Mouse (Mus musculus) Patski (cell line): Measurements from ENCODE around the gene Dpp6. TPM values are rescaled to one million over a fixed set of nuclear protein-coding genes. Genes with fewer than 3 reads are reported as not detected.

ENCODE experiments used
- ATAC-seq: fragments of 100-300 bp; one replicate; pipeline ENCODE4 v1.8.0; 2021
- CTCF ChIA-PET: fragments of 350-600 bp; sonication (Branson Sonifier 250); formaldehyde crosslinking; loops from one replicate; lab custom pipeline; 2022; ENCODE audit warnings: inconsistent platforms; lab: Charles Lee
- POLR2A ChIA-PET: fragments of 350-600 bp; sonication (Branson Sonifier 250); formaldehyde crosslinking; loops from one replicate; lab custom pipeline; 2022; ENCODE audit warnings: antibody characterized with exemption, inconsistent platforms; lab: Charles Lee
- DNase-seq: peaks from one replicate; pipeline ENCODE4 v3.0.0-alpha.2; 2011; ENCODE audit warnings: low read depth, low spot score
- H3K27me3 ChIP-seq: fragments of 371-371 bp; one replicate; pipeline ENCODE4 v1.5.1; 2021
- CTCF ChIP-seq: fragments of 100-300 bp; IDR thresholded peaks from one replicate; pipeline ENCODE4 v1.5.1; 2021
- in situ Hi-C: fragments of 300-500 bp; cut with MboI; formaldehyde crosslinking; loops from 3 replicates; pipeline ENCODE4 v1.11.1; 2018; ENCODE audit warnings: low pct_unique_long_range_greater_than_20kb, mixed read lengths
- polyA plus RNA-seq: library from polyadenylated mRNA; unstranded; gene quantifications from one replicate; pipeline ENCODE4 v1.2.3, GENCODE M21; 2021

Dpp6 gene
- polyA plus RNA-seq, 1 experiment from 2014 or later: 0.56 TPM

- ChIA-PET CTCF (no interaction called here), POLR2A (no interaction called here)
- H3K27me3 ChIP-seq: no peaks in the 10 kb centered on the region
- ATAC-seq (no peak), DNase-seq (no peak)
- in situ Hi-C loops: no loop called here
- TF ChIP-seq CTCF: no peak
These were observed 87.5 kb downstream of the Dpp6 start for GRCm38 (mm10) chr5:26904324-26905041.

- ATAC-seq (no peak), DNase-seq (no peak)
- CTCF ChIA-PET: no interaction called here
- no peak for TF ChIP-seq CTCF
- no peaks in the 10 kb centered on the region for H3K27me3 ChIP-seq
- POLR2A ChIA-PET: no interaction called here
- in situ Hi-C loops: no loop called here
These were observed 90.1 kb downstream of the Dpp6 start for GRCm38 (mm10) chr5:26907151-26907550.

DNA sequence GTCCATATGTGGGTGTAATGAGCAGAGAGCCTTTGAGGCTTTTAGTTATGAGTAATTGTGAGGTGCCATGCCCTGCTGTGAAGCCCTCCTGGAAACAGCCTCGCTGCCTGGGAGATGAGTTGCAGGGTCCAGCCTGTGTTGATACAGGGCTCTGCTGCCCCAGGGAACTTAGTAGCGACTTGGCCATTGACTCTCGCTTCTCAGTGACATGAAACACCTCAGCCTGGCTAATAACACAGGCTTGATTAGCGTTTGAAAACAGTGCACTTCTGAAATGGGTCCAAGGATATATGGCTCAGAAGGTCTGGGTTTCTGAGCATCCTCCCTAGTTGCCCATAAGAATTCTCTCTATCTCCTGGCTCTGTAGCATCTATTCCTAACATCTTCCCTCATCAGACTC lies 91.6 kb downstream of the Dpp6 start:
- in situ Hi-C loops: no loop called here

DNA sequence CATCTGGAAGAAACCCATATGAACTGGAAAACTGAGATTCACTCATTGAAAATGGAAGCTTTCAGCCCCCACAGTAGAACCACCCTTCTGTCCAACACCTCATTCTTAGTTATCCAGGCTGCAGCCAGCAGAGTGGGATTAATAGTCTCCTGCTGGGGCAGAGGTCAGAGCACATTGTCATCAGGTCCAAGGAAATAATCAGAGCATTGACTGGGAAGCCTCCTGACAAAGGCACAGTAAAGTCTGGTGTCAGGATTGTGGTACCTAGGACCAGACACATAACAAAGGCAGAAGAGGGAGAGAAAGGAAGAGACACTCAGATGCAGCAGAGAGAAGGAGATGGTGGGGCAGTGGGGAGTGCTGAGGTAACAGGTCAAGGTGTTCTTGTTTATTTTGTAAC lies 93.3 kb downstream of the Dpp6 start:
- in situ Hi-C loops: no loop called here
- TF ChIP-seq CTCF: no peak
- CTCF ChIA-PET: no interaction called here
- no peaks in the 10 kb centered on the region for H3K27me3 ChIP-seq
- ATAC-seq: no peak
- POLR2A ChIA-PET: no interaction called here
- no peak for DNase-seq

More for the DNA sequence above, 91.6 kb downstream of the Dpp6 start:
- POLR2A ChIA-PET: no interaction called here
- DNase-seq: no peak
- no peak for ATAC-seq
- no peak for TF ChIP-seq CTCF
- H3K27me3 ChIP-seq: no peaks in the 10 kb centered on the region
- CTCF ChIA-PET: no interaction called here

- no peaks in the 10 kb centered on the region for H3K27me3 ChIP-seq
- CTCF ChIA-PET: interaction anchor here (1.2 kb wide), 1 partner anchor 12 kb away, joined by 3 read pairs; no protein-coding TSS in a partner anchor
- no peak for TF ChIP-seq CTCF
- POLR2A ChIA-PET: no interaction called here
- no peak for DNase-seq
- in situ Hi-C loops: no loop called here
- ATAC-seq: no peak
These were observed 95.0 kb downstream of the Dpp6 start for GRCm38 (mm10) chr5:26911965-26912364.

DNA sequence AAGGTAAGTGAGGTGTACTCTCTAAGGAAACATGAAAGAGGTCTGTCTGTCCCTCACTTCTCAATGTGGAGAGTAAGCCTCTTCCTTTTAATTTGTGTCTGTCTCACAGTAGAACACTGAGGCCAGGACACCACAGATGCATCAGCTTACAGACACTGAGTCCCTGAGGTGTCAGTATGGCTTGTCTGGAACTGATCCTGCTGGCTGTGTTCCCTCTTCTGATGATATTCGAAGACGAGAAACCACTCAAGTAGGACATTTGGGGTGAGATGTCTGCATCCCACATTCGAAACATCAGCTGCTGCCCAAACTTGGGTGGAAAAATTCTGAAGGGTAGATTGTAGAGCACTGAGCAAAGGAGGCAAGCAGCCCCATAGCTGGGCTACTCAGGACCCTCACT lies 101.8 kb downstream of the Dpp6 start:
- in situ Hi-C loops: no loop called here

DNA sequence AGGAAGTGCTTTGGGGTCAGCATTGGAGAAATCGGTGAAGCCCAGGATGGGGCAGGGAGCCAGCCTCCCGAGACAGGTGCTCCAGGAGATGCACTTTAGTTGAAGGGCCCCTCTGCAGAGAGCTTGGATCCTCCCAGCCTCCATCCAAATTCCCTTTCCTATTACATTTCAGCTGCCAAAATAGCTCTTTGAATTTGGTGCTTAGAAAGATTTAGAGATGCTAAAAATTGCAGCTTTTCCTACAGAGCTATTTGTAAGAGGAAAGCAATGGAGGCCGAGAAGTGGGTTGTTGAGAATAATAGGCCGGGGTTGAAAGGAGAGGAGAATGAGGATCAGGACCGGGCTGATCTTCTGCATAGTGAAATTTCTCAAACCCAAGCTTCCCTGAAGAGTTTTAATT lies 107.5 kb downstream of the Dpp6 start:
- ChIA-PET CTCF (no interaction called here), POLR2A (no interaction called here)
- in situ Hi-C loops: no loop called here
- DNase-seq (no peak), ATAC-seq (no peak)
- TF ChIP-seq CTCF: no peak
- no peaks in the 10 kb centered on the region for H3K27me3 ChIP-seq

More for the DNA sequence above, 101.8 kb downstream of the Dpp6 start:
- no peak for DNase-seq
- ChIA-PET POLR2A (no interaction called here), CTCF (no interaction called here)
- H3K27me3 ChIP-seq: no peaks in the 10 kb centered on the region
- TF ChIP-seq CTCF: no peak
- no peak for ATAC-seq

DNA sequence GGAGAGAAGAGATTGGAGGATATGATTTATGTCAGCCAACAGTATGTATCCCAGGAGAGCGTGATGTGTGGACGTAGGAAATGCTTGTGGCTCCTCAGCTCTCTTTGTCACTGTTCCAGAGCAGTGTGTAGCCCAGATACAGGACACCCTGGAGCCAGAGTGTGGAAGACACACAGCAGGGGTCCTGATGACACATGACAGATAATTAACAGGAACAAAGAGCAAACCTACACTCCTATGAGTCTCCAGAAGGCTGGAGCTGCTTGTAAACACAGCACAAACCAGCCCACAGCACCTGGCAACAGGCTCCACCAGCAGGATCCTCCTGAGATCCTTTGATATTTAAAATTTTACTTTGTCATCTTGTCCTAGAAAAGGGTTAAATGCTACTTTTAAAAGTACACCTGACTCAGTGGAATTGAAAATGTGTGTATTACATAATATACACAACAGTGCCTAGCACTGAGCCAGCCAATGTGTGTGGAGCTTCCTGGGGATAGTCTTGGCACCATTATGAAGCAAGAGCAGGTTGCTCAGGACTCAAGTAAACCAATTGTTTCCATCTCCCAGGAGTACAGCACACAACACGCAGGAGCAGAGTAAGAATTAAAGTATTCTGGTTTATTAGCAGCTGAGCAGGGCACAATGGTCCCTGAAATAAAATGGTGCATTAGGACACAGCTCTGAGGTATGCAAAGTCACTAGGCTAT lies 115.6 kb downstream of the Dpp6 start:
- in situ Hi-C loops: no loop called here
- ChIA-PET POLR2A (no interaction called here), CTCF (no interaction called here)
- ATAC-seq (no peak), DNase-seq (no peak)
- no peak for TF ChIP-seq CTCF
- H3K27me3 ChIP-seq: no peaks in the 10 kb centered on the region

GRCm38 (mm10) chr5:26934911-26935310 lies 117.9 kb downstream of the Dpp6 start:
- ChIA-PET CTCF (no interaction called here), POLR2A (no interaction called here)
- DNase-seq (no peak), ATAC-seq (no peak)
- in situ Hi-C loops: no loop called here
- H3K27me3 ChIP-seq: no peaks in the 10 kb centered on the region
- TF ChIP-seq CTCF: no peak

DNA sequence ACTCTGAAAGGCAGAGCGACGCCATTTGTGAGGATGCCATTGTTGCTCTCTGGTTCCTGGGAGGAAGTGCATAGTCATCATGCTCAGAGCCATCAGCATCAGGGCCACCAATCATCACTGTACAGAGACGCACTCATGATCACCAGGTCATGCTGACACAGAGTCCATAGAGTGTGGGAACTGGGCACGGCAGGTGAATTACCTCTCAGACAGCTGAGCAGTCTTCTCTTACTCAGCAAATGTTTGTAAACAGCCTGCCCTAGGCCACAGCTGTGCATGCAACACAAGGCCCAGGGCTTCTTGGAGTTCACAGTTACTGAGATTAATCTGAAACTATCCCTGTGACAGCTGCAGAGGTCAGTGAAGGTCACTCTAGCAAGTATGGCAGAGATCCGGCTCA lies 124.5 kb downstream of the Dpp6 start:
- DNase-seq: no peak
- in situ Hi-C loops: no loop called here
- no peaks in the 10 kb centered on the region for H3K27me3 ChIP-seq
- CTCF ChIA-PET: no interaction called here
- POLR2A ChIA-PET: no interaction called here
- no peak for ATAC-seq
- TF ChIP-seq CTCF: no peak

DNA sequence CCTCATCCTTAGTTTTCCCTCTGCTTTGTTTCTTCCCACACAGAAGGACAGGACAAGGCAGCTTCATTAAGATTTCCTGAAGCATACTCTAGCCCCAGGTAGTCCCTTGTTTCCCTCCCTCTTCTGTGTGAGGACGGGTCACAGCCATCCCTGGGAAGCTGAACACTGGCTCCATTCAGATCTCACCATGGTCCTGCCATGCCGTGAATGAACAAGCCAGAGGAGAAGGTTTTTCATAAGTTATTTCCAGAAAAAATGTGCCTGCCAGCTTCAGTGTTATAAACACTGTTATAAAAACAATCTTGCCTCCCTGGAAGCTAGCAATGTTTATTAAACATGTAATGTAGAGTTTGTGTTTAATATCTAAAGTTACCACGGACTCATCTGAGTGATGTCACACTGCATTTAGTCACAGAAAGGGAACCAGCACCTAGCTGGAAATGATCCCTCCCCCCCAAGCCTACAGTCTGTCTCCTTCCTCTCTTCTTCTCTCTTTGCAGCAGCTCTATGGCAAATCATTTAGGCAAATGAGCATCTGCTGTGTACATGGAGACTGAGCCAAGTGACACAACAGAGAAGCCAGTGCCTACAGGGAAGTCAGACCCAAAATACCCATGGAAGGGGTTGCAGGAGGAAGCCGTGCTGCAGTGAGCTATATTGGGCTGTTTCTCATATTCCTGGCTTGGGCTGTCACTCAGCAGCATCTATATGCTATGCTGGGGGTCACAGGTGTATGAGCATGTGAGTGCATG lies 128.3 kb downstream of the Dpp6 start:
- POLR2A ChIA-PET: no interaction called here
- in situ Hi-C loops: no loop called here
- no peak for TF ChIP-seq CTCF
- CTCF ChIA-PET: no interaction called here
- H3K27me3 ChIP-seq: no peaks in the 10 kb centered on the region
- ATAC-seq (no peak), DNase-seq (no peak)
